Mouse (Mus musculus) cortical plate, adult 2 months (tissue): ENCODE measurements around the gene Cacna2d1. TPM values are rescaled to one million over a fixed set of nuclear protein-coding genes. Genes with fewer than 3 reads are reported as not detected.

ENCODE experiments used
- H3K27ac ChIP-seq: fragments of 200-500 bp; 2 replicates; pipeline ENCODE4 v1.5.1; 2012; ENCODE audit warnings: low read length, control low read depth, inconsistent platforms; ENCODE audit not compliant: insufficient read depth
- H3K4me1 ChIP-seq: fragments of 200-500 bp; 2 replicates; pipeline ENCODE4 v1.6.1; 2011; ENCODE audit warnings: low read length; ENCODE audit not compliant: control insufficient read depth, insufficient read depth
- H3K4me3 ChIP-seq: fragments of 200-500 bp; 2 replicates; pipeline ENCODE4 v1.5.1; 2011; ENCODE audit warnings: mild to moderate bottlenecking, low read length, control low read depth; ENCODE audit not compliant: insufficient read depth
- CTCF ChIP-seq: fragments of 200-500 bp; IDR thresholded peaks from 2 replicates; pipeline ENCODE4 v1.5.1; 2011; ENCODE audit warnings: mild to moderate bottlenecking, control low read depth, low read length; ENCODE audit not compliant: insufficient read depth; ENCODE audit errors: extremely low read depth
- POLR2A ChIP-seq: fragments of 200-500 bp; IDR thresholded peaks from 2 replicates; pipeline ENCODE4 v1.6.1; 2011; ENCODE audit warnings: mild to moderate bottlenecking, low read length, control low read depth; ENCODE audit not compliant: insufficient read depth; ENCODE audit errors: extremely low read depth
- polyA plus RNA-seq: library from polyadenylated mRNA; depleted of rRNA; stranded (reverse); fragments of >200 nt; gene quantifications from 2 replicates; pipeline ENCODE4 v1.2.3, GENCODE M21; 2012

The Cacna2d1 gene
- polyA plus RNA-seq, 1 experiment, result 77.3 TPM

- TF ChIP-seq CTCF (no peak), POLR2A (no peak)
- no peak overlapping the region for H3K27ac ChIP-seq
- no peaks in the 10 kb centered on the region for H3K4me1 ChIP-seq
- H3K4me3 ChIP-seq, result no peak overlapping the region
Observed at GRCm38 (mm10) chr5:16086979-16087902, 152.8 kb downstream of the Cacna2d1 start.

- Histone ChIP-seq H3K27ac (no peak overlapping the region), H3K4me1 (peaks cover 5% of the 10 kb centered on the region; the same call in 1 of the 2 replicates), H3K4me3 (no peak overlapping the region)
- TF ChIP-seq CTCF, result no peak
- TF ChIP-seq POLR2A, result no peak
Observed at GRCm38 (mm10) chr5:16087995-16088394, 153.5 kb downstream of the Cacna2d1 start.

GRCm38 (mm10) chr5:16092540-16092939, 158.0 kb downstream of the Cacna2d1 start:
- Histone ChIP-seq H3K4me3 (no peak overlapping the region), H3K4me1 (peaks cover 5% of the 10 kb centered on the region; the same call in 1 of the 2 replicates), H3K27ac (no peak overlapping the region)
- TF ChIP-seq CTCF (no peak), POLR2A (no peak)

- H3K4me1 ChIP-seq, result peaks cover 5% of the 10 kb centered on the region; the same call in 1 of the 2 replicates
- no peak overlapping the region for H3K27ac ChIP-seq
- H3K4me3 ChIP-seq, result no peak overlapping the region
- TF ChIP-seq CTCF (no peak), POLR2A (no peak)
Observed at GRCm38 (mm10) chr5:16093071-16093693, 158.7 kb downstream of the Cacna2d1 start.

- Histone ChIP-seq H3K4me1 (peaks cover 5% of the 10 kb centered on the region; the same call in 1 of the 2 replicates), H3K27ac (no peak overlapping the region), H3K4me3 (no peak overlapping the region)
- TF ChIP-seq CTCF, result no peak
- no peak for TF ChIP-seq POLR2A
Observed at GRCm38 (mm10) chr5:16095345-16095744, 160.9 kb downstream of the Cacna2d1 start.

GRCm38 (mm10) chr5:16098766-16099165, 164.3 kb downstream of the Cacna2d1 start:
- TF ChIP-seq POLR2A, result no peak
- TF ChIP-seq CTCF, result no peak
- no peaks in the 10 kb centered on the region for H3K4me1 ChIP-seq
- no peak overlapping the region for H3K4me3 ChIP-seq
- no peak overlapping the region for H3K27ac ChIP-seq

- Histone ChIP-seq H3K27ac (no peak overlapping the region), H3K4me3 (no peak overlapping the region), H3K4me1 (no peaks in the 10 kb centered on the region)
- no peak for TF ChIP-seq CTCF
- no peak for TF ChIP-seq POLR2A
Observed at GRCm38 (mm10) chr5:16101820-16102219, 167.3 kb downstream of the Cacna2d1 start.

GRCm38 (mm10) chr5:16105701-16106100, 171.2 kb downstream of the Cacna2d1 start:
- H3K4me3 ChIP-seq, result no peak overlapping the region
- TF ChIP-seq POLR2A (no peak), CTCF (no peak)
- H3K27ac ChIP-seq, result no peak overlapping the region
- H3K4me1 ChIP-seq, result no peaks in the 10 kb centered on the region

- Histone ChIP-seq H3K4me1 (peaks cover 4% of the 10 kb centered on the region; the same call in 1 of the 2 replicates), H3K27ac (no peak overlapping the region), H3K4me3 (no peak overlapping the region)
- TF ChIP-seq POLR2A (no peak), CTCF (no peak)
Observed at GRCm38 (mm10) chr5:16110643-16111042, 176.2 kb downstream of the Cacna2d1 start.
